Mouse (Mus musculus) CH12.LX (cell line): ENCODE data around the gene Arid5b. TPM values are rescaled to one million over a fixed set of nuclear protein-coding genes. Genes with fewer than 3 reads are reported as not detected.

Experiments
- DNase-seq: peaks from one replicate; pipeline ENCODE4 v3.0.0-alpha.2; 2013; ENCODE audit errors: extremely low read depth
- H3K27ac ChIP-seq: 2 replicates; pipeline ENCODE4 v1.5.1; 2012; ENCODE audit warnings: low read depth, mild to moderate bottlenecking, control low read depth, moderate library complexity; ENCODE audit not compliant: insufficient read depth
- H3K27me3 ChIP-seq: replicated peaks from 2 replicates; pipeline ENCODE3; 2012; ENCODE audit warnings: inconsistent platforms
- H3K36me3 ChIP-seq, 2 experiments: replicated peaks in 1 of 2; 2 replicates each; pipeline versions ENCODE3 to v1.6.1; 2012; ENCODE audit warnings: inconsistent platforms in 1 of 2, low read length in 1 of 2, mild to moderate bottlenecking in 1 of 2, mixed read lengths in 1 of 2, moderate library complexity in 1 of 2; ENCODE audit not compliant: control insufficient read depth in 1 of 2, insufficient read depth in 1 of 2
- H3K4me1 ChIP-seq, 2 experiments: 2 replicates each; pipeline ENCODE4 v1.6.1; 2012; ENCODE audit warnings: inconsistent platforms in 1 of 2, moderate library complexity in 1 of 2; ENCODE audit not compliant: insufficient read depth in 2 of 2, control insufficient read depth in 1 of 2
- H3K4me2 ChIP-seq: 2 replicates; pipeline ENCODE4 v1.6.1; 2012; ENCODE audit warnings: low read depth, mild to moderate bottlenecking, control low read depth; ENCODE audit not compliant: poor library complexity, insufficient read depth, severe bottlenecking
- H3K4me3 ChIP-seq, 3 experiments: fragments of 150-350 bp in 1 of 3; sonication (generic) in 1 of 3; replicated peaks in 1 of 3; 2 replicates each; pipeline versions ENCODE3 to v1.5.1; 2011 to 2012; ENCODE audit warnings: low read depth in 2 of 3, low read length in 2 of 3, mild to moderate bottlenecking in 2 of 3, moderate library complexity in 2 of 3, control low read depth in 1 of 3, improper control_type of control experiment in 1 of 3, inconsistent platforms in 1 of 3, mixed read lengths in 1 of 3; ENCODE audit not compliant: poor library complexity in 1 of 3
- H3K79me2 ChIP-seq: replicated peaks from 2 replicates; pipeline ENCODE4 v1.6.1; 2012; ENCODE audit warnings: mild to moderate bottlenecking, moderate library complexity; ENCODE audit not compliant: control insufficient read depth, poor library complexity, insufficient read depth, severe bottlenecking; ENCODE audit errors: extremely low read depth
- H3K9ac ChIP-seq: 2 replicates; pipeline ENCODE4 v1.6.1; 2012; ENCODE audit warnings: low read depth, mild to moderate bottlenecking, control low read depth, moderate library complexity; ENCODE audit not compliant: insufficient read depth
- H3K9me3 ChIP-seq: replicated peaks from 2 replicates; pipeline ENCODE3; 2012; ENCODE audit warnings: low read length, inconsistent platforms, mixed read lengths
- CHD1 ChIP-seq: IDR thresholded peaks from 2 replicates; pipeline ENCODE4 v1.6.1; 2012; ENCODE audit warnings: low read depth, low read length, improper control_type of control experiment, inconsistent platforms
- CHD2 ChIP-seq: IDR thresholded peaks from 2 replicates; pipeline ENCODE4 v1.6.1; 2011; ENCODE audit warnings: low read length, improper control_type of control experiment
- E2F4 ChIP-seq: IDR thresholded peaks from 2 replicates; pipeline ENCODE4 v1.6.1; 2011; ENCODE audit warnings: low read depth, low read length, improper control_type of control experiment; ENCODE audit not compliant: insufficient replicate concordance
- ELF1 ChIP-seq: IDR thresholded peaks from 2 replicates; pipeline ENCODE4 v1.6.1; 2014; ENCODE audit warnings: low read depth, mild to moderate bottlenecking, inconsistent platforms, low read length, improper control_type of control experiment
- EP300 ChIP-seq: IDR thresholded peaks from 2 replicates; pipeline ENCODE4 v1.6.1; 2011; ENCODE audit warnings: low read length, improper control_type of control experiment
- ETS1 ChIP-seq: conservative IDR thresholded peaks from 2 replicates; pipeline ENCODE4 v1.6.1; 2012; ENCODE audit warnings: low read depth, mild to moderate bottlenecking, inconsistent platforms, low read length, improper control_type of control experiment, moderate library complexity
- GABPA ChIP-seq: IDR thresholded peaks from 2 replicates; pipeline ENCODE4 v1.6.1; 2012; ENCODE audit warnings: low read depth, low read length, improper control_type of control experiment, inconsistent platforms; ENCODE audit not compliant: insufficient replicate concordance
- HCFC1 ChIP-seq: IDR thresholded peaks from 2 replicates; pipeline ENCODE4 v1.6.1; 2012; ENCODE audit warnings: low read depth, mild to moderate bottlenecking, inconsistent platforms, low read length, improper control_type of control experiment
- IRF4 ChIP-seq: IDR thresholded peaks from 2 replicates; pipeline ENCODE4 v1.6.1; 2014; ENCODE audit warnings: low read depth, mild to moderate bottlenecking, inconsistent platforms, low read length, improper control_type of control experiment
- KAT2A ChIP-seq: IDR thresholded peaks from 2 replicates; pipeline ENCODE4 v1.6.1; 2012; ENCODE audit warnings: low read length, improper control_type of control experiment, inconsistent platforms; ENCODE audit not compliant: insufficient replicate concordance
- MAFK ChIP-seq: IDR thresholded peaks from 2 replicates; pipeline ENCODE4 v1.6.1; 2011; ENCODE audit warnings: low read length, improper control_type of control experiment; ENCODE audit not compliant: insufficient replicate concordance
- MAX ChIP-seq: IDR thresholded peaks from 2 replicates; pipeline ENCODE4 v1.6.1; 2011; ENCODE audit warnings: low read length, improper control_type of control experiment
- MEF2A ChIP-seq: IDR thresholded peaks from 2 replicates; pipeline ENCODE4 v1.6.1; 2014; ENCODE audit warnings: low read depth, mild to moderate bottlenecking, inconsistent platforms, low read length, improper control_type of control experiment, borderline replicate concordance
- MXI1 ChIP-seq: IDR thresholded peaks from 2 replicates; pipeline ENCODE4 v1.6.1; 2011; ENCODE audit warnings: mild to moderate bottlenecking, low read depth, low read length, improper control_type of control experiment
- NELFE ChIP-seq: IDR thresholded peaks from 2 replicates; pipeline ENCODE4 v1.6.1; 2011; ENCODE audit warnings: low read depth, low read length, improper control_type of control experiment
- NRF1 ChIP-seq: IDR thresholded peaks from 2 replicates; pipeline ENCODE4 v1.6.1; 2014; ENCODE audit warnings: low read depth, mild to moderate bottlenecking, inconsistent platforms, low read length, improper control_type of control experiment, moderate library complexity
- PAX5 ChIP-seq: IDR thresholded peaks from 2 replicates; pipeline ENCODE4 v1.6.1; 2012; ENCODE audit warnings: low read length, inconsistent platforms, mixed read lengths
- POLR2A ChIP-seq: IDR thresholded peaks from 2 replicates; pipeline ENCODE4 v1.6.1; 2011; ENCODE audit warnings: low read depth, mild to moderate bottlenecking, improper control_type of control experiment, low read length
- POLR2AphosphoS2 ChIP-seq: IDR thresholded peaks from 2 replicates; pipeline ENCODE4 v1.6.1; 2011; ENCODE audit warnings: low read depth, low read length, improper control_type of control experiment
- SIN3A ChIP-seq: IDR thresholded peaks from 2 replicates; pipeline ENCODE4 v1.6.1; 2012; ENCODE audit warnings: low read length, improper control_type of control experiment, inconsistent platforms
- SMC3 ChIP-seq: IDR thresholded peaks from 2 replicates; pipeline ENCODE4 v1.6.1; 2011; ENCODE audit warnings: low read depth, low read length, improper control_type of control experiment
- TBP ChIP-seq: conservative IDR thresholded peaks from 2 replicates; pipeline ENCODE4 v1.6.1; 2011; ENCODE audit warnings: low read depth, low read length, improper control_type of control experiment
- TCF12 ChIP-seq: IDR thresholded peaks from 2 replicates; pipeline ENCODE4 v1.6.1; 2014; ENCODE audit warnings: low read depth, mild to moderate bottlenecking, inconsistent platforms, low read length, improper control_type of control experiment
- UBTF ChIP-seq: IDR thresholded peaks from 2 replicates; pipeline ENCODE4 v1.6.1; 2012; ENCODE audit warnings: low read depth, mild to moderate bottlenecking, inconsistent platforms, low read length, improper control_type of control experiment, moderate library complexity
- USF2 ChIP-seq: conservative IDR thresholded peaks from 2 replicates; pipeline ENCODE4 v1.6.1; 2011; ENCODE audit warnings: low read depth, low read length, improper control_type of control experiment
- dilution Hi-C: fragments of 300-500 bp; cut with MboI; formaldehyde crosslinking; loops from 2 replicates; pipeline ENCODE4 v1.14.3; 2020; ENCODE audit warnings: low sequenced_read_pairs; ENCODE audit not compliant: extremely low pct_unique_long_range_greater_than_20kb, extremely low pct_ligation_motif_present
- in situ Hi-C: fragments of 300-500 bp; cut with MboI; formaldehyde crosslinking; loops from 3 replicates; pipeline ENCODE4 v1.14.3; 2019; ENCODE audit warnings: low sequenced_read_pairs, low pct_ligation_motif_present, low pct_unique_long_range_greater_than_20kb, mixed read lengths
- polyA plus RNA-seq: library from polyadenylated mRNA; unstranded; fragments of >175 nt; gene quantifications from 2 replicates; pipeline ENCODE4 v1.2.1, GENCODE M21; 2012; ENCODE audit warnings: low read depth; ENCODE audit not compliant: insufficient read length
- total RNA-seq, 2 experiments: library from RNA; depleted of rRNA; stranded (reverse); fragments of 300-350 nt in 1 of 2; fragments of >200 nt in 1 of 2; gene quantifications; 2 replicates each; pipeline ENCODE4 v1.2.3; 2012 to 2014

Gene Arid5b
- total and polyA plus RNA-seq, 3 experiments: 1.1 to 2.6 (median 1.8) TPM

DNA sequence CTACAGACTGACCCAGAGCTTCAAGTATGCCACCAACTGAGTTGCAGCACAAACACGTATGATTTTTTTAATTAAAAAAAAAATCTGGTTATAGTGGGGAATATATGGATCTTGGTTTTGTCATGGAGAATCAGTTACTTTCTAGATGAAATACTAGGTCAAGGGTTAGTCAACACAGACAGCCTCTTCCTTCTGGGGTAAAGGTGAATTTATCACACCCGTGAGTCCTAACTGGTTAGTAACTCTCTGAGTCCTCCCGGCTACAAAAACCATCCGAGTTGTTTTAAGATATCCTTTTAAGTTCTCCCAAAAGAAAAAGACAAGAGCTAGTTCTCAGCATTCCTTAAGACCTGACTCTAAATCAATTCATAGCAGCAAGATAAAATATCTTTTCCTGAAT lies 99.2 kb downstream of the Arid5b start:
- peaks cover 8 to 24% of the 10 kb centered on the region in 2 experiments for H3K4me1 ChIP-seq
- H3K79me2 ChIP-seq: no peaks in the 10 kb centered on the region
- H3K4me2 ChIP-seq: no peak overlapping the region
- TF ChIP-seq MEF2A (no peak), TCF12 (no peak), SIN3A (no peak), NELFE (no peak), MXI1 (no peak), SMC3 (no peak), CHD1 (no peak), PAX5 (no peak), POLR2A (no peak), EP300 (no peak), TBP (no peak), NRF1 (no peak), UBTF (no peak), HCFC1 (no peak), E2F4 (no peak), MAX (no peak), CHD2 (no peak), GABPA (no peak)
- H3K4me3 ChIP-seq: no peak overlapping the region
- in situ Hi-C loops: no loop called here
- no peaks in the 10 kb centered on the region for H3K27me3 ChIP-seq
- no peak overlapping the region for H3K27ac ChIP-seq
- H3K36me3 ChIP-seq: peaks cover 3 to 30% of the 10 kb centered on the region in 2 experiments
- no peak overlapping the region for H3K9ac ChIP-seq
- no peak for DNase-seq
- dilution Hi-C loops: no loop called here
- H3K9me3 ChIP-seq: no peaks in the 10 kb centered on the region

- dilution Hi-C loops (no loop called here), in situ Hi-C loops (no loop called here)
- no peak overlapping the region for H3K4me2 ChIP-seq
- no peaks in the 10 kb centered on the region for H3K27me3 ChIP-seq
- no peak for DNase-seq
- TF ChIP-seq NRF1: no peak
- no peak for TF ChIP-seq UBTF
- TF ChIP-seq ETS1: no peak
- TF ChIP-seq CHD2: no peak
- TF ChIP-seq ELF1: no peak
- TF ChIP-seq E2F4: no peak
- no peak for TF ChIP-seq MAFK
- no peak for TF ChIP-seq IRF4
- TF ChIP-seq SIN3A: no peak
- no peak for TF ChIP-seq MEF2A
- no peak for TF ChIP-seq POLR2AphosphoS2
- no peak for TF ChIP-seq KAT2A
- no peak for TF ChIP-seq USF2
- TF ChIP-seq MAX: no peak
- H3K4me3 ChIP-seq: no peak overlapping the region
- H3K27ac ChIP-seq: no peak overlapping the region
- peaks cover 0 to 27% of the 10 kb centered on the region in 2 experiments for H3K36me3 ChIP-seq
- H3K9me3 ChIP-seq: no peaks in the 10 kb centered on the region
- no peak overlapping the region for H3K9ac ChIP-seq
- H3K79me2 ChIP-seq: no peaks in the 10 kb centered on the region
- peaks cover 6 to 22% of the 10 kb centered on the region in 2 experiments for H3K4me1 ChIP-seq
Observed at GRCm38 (mm10) chr10:68177697-68178485, 100.6 kb downstream of the Arid5b start.
